8 mouse cellular contexts compared by ENCODE assay signal in genomic region chr17:64499281-64499997, GRCm38 (mm10).
DNase-seq lines count a peak whose midpoint lies in the region; ATAC-seq lines count a peak whose summit lies in the region.

No protein-coding gene starts in this region.

- no peak overlapping the region for H3K27ac ChIP-seq in heart, embryonic 10.5 days
- no peak overlapping the region for H3K27ac ChIP-seq in kidney, embryonic 15.5 days

- H3K4me2 ChIP-seq in kidney, embryonic 15.5 days, result peak overlapping the region; percentile 26; the same call in 1 of the 2 replicates

- peak; percentile 74; the same call in 1 of the 2 replicates for ATAC-seq in kidney, embryonic 15.5 days (replicated peaks; ENCODE audit: low FRiP score)
- ATAC-seq in activated CD4-positive, CD25-positive, alpha-beta regulatory T cell, adult 4 months, result no peak

- peak; percentile 82 for DNase-seq in heart, adult 11 months
- DNase-seq in heart, embryonic 10.5 days (ENCODE audit: low spot score), result no peak
- peak; percentile 14 to 25 for DNase-seq in urinary bladder, postnatal 36 days (ENCODE audit: low spot score in 2 of 2)
- DNase-seq in urinary bladder, postnatal 25 days (ENCODE audit: low spot score), result no peak
- peak; percentile 75 for DNase-seq in embryo, embryonic 10 days (ENCODE audit: low spot score)
- peak; percentile 18 for DNase-seq in mesoderm, embryonic 11.5 days (ENCODE audit: low read depth, low spot score)

- H3K9me3 ChIP-seq in heart, embryonic 10.5 days, result no peaks in the 10 kb centered on the region
- H3K9me3 ChIP-seq in kidney, embryonic 15.5 days (replicated peaks), result no peaks in the 10 kb centered on the region

- 0 out of 2 replicates have a peak, but pooled peaks cover 11% of the 10 kb centered on the region for H3K27me3 ChIP-seq in heart, embryonic 10.5 days (ENCODE audit: insufficient read depth, poor library complexity, severe bottlenecking)
- H3K27me3 ChIP-seq in kidney, embryonic 15.5 days, result no peaks in the 10 kb centered on the region

- no peak overlapping the region for H3K9ac ChIP-seq in kidney, embryonic 15.5 days

- 54% methylated on average over 15 of the region's 15 CpGs for WGBS in heart, embryonic 10.5 days
- 51% methylated on average over 15 of the region's 15 CpGs for WGBS in kidney, embryonic 15.5 days

- no peak overlapping the region for H3K4me3 ChIP-seq in heart, embryonic 10.5 days
- no peak overlapping the region for H3K4me3 ChIP-seq in kidney, embryonic 15.5 days (replicated peaks)

- H3K36me3 ChIP-seq in heart, embryonic 10.5 days, result no peaks in the 10 kb centered on the region
- no peaks in the 10 kb centered on the region for H3K36me3 ChIP-seq in kidney, embryonic 15.5 days

- H3K4me1 ChIP-seq in heart, embryonic 10.5 days, result no peaks in the 10 kb centered on the region
- no peaks in the 10 kb centered on the region for H3K4me1 ChIP-seq in kidney, embryonic 15.5 days

Comparison
In these comparisons a context has a peak if more than half of its experiments do, and no peak if none do; other contexts are left out.
1. DNase-seq: peak in heart, adult 11 months (single experiment), urinary bladder, postnatal 36 days (2 of 2), embryo, embryonic 10 days (single experiment) and mesoderm, embryonic 11.5 days (single experiment); none in heart, embryonic 10.5 days (single experiment) and urinary bladder, postnatal 25 days (single experiment).